Mouse (Mus musculus) lung, postnatal 10 days (tissue): Measurements from ENCODE around the gene Nrn1.
A peak's percentile ranks its signal among the peaks of the same experiment; 100 is the strongest.

Experiments used
- DNase-seq: peaks from one replicate; pipeline ENCODE4 v3.0.0; 2021

Nrn1 gene

DNA sequence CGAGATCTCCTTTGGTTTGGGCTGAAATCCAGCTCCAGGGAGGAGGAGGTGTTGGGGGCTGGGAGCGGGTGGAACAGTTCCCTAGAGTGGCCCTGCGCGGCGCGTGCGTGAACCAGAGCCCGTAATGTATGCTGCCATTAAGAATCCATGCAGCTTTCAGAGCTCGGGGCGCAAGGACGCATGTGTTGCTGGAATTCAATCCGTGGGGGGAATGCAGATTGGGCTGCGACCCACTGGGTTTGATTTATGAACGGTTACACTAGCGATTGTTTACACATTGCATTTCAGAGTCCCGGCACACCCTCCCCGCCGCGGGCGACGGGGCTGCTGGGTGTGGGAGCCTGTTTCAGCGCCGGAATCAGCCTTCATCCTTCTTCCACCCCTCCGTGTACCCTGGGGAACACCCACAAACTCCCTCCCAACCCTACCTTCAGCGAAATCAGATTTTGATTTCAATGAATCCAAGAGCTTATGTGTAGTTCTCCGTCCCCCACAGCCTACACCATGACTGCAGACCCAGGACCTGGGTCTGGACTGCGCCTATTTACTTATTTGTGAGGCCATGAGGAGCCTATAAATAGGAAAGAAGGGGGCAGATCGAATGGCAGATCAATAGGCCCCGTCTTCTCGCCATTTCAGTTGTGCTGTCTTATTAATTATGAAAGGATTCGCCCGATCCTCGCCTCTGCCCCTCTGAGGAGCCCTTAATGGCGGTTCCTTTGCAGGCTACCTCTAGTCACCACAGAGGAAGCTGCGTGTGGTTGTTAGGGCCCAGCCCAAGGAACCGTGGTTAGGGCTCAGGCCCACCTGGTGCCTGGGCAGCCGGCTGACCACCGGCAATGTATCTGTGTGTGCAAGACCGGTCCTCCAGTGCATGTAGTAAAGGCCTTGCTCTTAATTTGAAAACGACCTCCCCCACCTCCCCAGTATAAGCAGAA lies 10.1 kb downstream of the Nrn1 start:
- no peak for DNase-seq

- DNase-seq = no peak
These were observed 11.1 kb downstream of the Nrn1 start for GRCm38 (mm10) chr13:36723726-36724300.

DNA sequence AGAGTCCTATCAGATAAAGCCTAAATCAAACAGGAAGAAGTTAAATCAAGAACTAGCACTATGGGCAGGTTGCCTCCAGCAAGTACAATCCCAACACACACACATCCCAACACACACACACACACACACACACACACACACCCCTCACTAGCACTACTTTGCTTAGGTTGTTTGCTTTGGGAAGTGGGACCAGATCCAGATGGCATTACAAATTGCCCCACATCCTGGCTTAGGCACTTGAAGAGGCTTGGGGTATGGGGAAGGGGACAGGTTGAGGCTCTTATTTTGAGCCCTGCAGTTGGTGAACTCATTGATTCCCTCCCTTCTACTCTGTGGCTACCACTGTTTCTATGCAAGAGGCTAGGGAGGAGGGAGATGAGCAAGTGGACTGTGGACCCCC lies 12.6 kb downstream of the Nrn1 start:
- DNase-seq = no peak

DNA sequence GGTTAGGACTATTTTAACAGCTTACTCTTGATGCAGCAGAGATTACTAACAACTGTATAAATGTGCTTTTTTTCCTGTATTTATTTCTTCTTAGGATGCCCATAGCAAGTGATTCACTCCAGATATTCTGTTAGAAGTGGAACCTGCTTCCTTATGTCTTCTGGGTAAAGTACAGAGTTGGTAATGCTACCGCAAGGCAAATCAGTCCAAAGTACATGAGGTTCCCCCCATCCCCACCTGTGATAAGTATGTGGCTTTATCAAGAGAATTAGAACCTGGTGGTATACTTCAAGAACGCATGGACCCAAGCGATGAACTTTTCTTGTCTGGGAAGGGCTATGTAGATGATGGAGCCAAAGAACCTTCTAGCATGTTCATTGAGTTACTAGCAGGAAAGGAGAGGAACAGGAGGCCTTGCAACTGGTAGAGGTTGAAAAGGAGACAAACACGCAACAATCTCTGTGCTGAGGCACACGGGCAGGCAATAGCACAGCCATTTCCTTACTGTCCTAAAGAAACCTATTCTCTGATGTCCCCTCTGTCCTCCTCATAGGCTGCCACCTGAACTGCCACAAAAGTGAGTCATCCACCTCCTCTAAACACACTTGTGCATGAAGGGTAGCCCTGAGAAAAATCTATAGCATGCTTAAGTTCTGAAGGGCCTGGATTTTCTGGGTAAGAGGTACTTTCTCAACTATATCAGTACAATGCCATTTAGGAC lies 14.5 kb downstream of the Nrn1 start:
- no peak for DNase-seq

GRCm38 (mm10) chr13:36717376-36717775 lies 17.6 kb downstream of the Nrn1 start:
- DNase-seq = no peak

GRCm38 (mm10) chr13:36716708-36717107 lies 18.2 kb downstream of the Nrn1 start:
- DNase-seq = no peak

GRCm38 (mm10) chr13:36714101-36714500 lies 20.8 kb downstream of the Nrn1 start:
- no peak for DNase-seq

GRCm38 (mm10) chr13:36707088-36707690 lies 27.7 kb downstream of the Nrn1 start:
- no peak for DNase-seq

GRCm38 (mm10) chr13:36696351-36696771 lies 38.6 kb downstream of the Nrn1 start:
- DNase-seq = peak; percentile 21

- peak; percentile 10 for DNase-seq
These were observed 39.3 kb downstream of the Nrn1 start for GRCm38 (mm10) chr13:36695516-36696201.

DNA sequence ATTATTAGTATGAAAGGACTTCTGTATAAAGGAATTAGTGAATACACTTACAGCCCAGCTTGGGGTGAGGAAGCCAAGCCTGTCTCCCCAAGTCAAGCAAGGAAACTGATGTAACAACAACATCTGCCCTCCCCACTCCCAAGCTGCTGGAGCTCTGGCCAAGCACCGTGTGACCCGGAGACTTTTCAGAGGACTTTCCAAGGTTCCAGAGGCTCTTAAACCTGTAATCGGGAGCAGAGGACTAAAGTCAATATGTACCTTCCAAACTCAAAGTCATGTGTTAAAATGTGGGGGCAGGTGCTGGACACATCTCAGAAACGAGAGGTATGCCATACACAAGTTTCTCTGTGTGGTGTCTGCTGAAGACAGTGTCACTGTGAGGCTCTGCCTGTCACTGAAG lies 51.4 kb downstream of the Nrn1 start:
- DNase-seq = peak; percentile 11

DNA sequence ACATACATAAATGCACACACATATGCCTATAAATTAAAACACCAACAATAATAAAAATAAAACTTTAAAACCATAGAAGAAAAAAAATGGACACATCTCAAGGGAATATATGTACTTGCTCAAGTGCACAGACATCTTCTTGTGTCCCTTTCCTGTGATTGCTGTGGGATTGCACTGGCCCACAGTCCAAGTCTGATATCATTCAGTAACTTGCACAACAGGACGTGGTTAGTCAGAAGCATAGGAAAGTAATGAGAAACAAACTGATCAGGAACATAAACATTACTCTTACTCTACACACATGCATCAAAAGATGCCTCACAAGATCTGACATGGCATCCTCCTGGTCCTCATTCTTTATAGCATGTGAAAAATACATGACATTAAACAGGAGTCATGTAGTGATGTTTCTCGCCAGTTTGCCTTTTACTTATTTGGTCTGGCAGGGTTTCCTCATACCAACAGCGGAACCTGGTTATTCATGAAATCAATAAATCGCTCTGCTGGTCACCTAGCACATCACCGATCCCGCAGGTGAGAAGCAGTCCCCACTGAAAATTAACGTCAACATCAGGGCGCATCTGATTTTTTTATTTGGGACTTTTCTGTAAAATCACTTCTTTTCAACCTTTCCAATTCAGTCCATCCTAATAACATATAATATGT lies 54.1 kb downstream of the Nrn1 start:
- DNase-seq = no peak

GRCm38 (mm10) chr13:36679345-36679744 lies 55.6 kb downstream of the Nrn1 start:
- no peak for DNase-seq
